Mouse (Mus musculus) left cerebral cortex, adult 11 months (tissue): ENCODE results near the gene Ccl6.

Source experiments
- DNase-seq: peaks from one replicate; pipeline ENCODE4 v3.0.0; 2022; ENCODE audit warnings: low spot score

The Ccl6 gene

GRCm38 (mm10) chr11:83595669-83596455, 3.0 kb upstream of the Ccl6 start:
- no peak for DNase-seq

GRCm38 (mm10) chr11:83593453-83593852, 566 bp upstream of the Ccl6 start:
- DNase-seq = no peak

GRCm38 (mm10) chr11:83584232-83584631, 8.7 kb downstream of the Ccl6 start:
- DNase-seq = no peak

GRCm38 (mm10) chr11:83583450-83583754, 9.5 kb downstream of the Ccl6 start:
- no peak for DNase-seq

GRCm38 (mm10) chr11:83582626-83583449, 10.0 kb downstream of the Ccl6 start:
- no peak for DNase-seq

- no peak for DNase-seq
Measured at GRCm38 (mm10) chr11:83581626-83582610, 11.0 kb downstream of the Ccl6 start.

GRCm38 (mm10) chr11:83580699-83581232, 12.1 kb downstream of the Ccl6 start:
- no peak for DNase-seq

- no peak for DNase-seq
Measured at GRCm38 (mm10) chr11:83578999-83579398, 13.9 kb downstream of the Ccl6 start.

- no peak for DNase-seq
Measured at GRCm38 (mm10) chr11:83578186-83578760, 14.6 kb downstream of the Ccl6 start, which contains the start of gene Ccl9. Ccl9 (minus strand) TSS chr11:83578636.

- no peak for DNase-seq
Measured at GRCm38 (mm10) chr11:83576927-83577555, 15.8 kb downstream of the Ccl6 start.

GRCm38 (mm10) chr11:83572834-83573233, 20.1 kb downstream of the Ccl6 start:
- no peak for DNase-seq

GRCm38 (mm10) chr11:83572223-83572622, 20.7 kb downstream of the Ccl6 start:
- DNase-seq = no peak

GRCm38 (mm10) chr11:83570189-83570588, 22.7 kb downstream of the Ccl6 start:
- no peak for DNase-seq

- DNase-seq = no peak
Measured at GRCm38 (mm10) chr11:83569249-83569648, 23.6 kb downstream of the Ccl6 start.

GRCm38 (mm10) chr11:83568786-83569185, 24.1 kb downstream of the Ccl6 start:
- no peak for DNase-seq

GRCm38 (mm10) chr11:83568061-83568460, 24.8 kb downstream of the Ccl6 start:
- DNase-seq = no peak

- no peak for DNase-seq
Measured at GRCm38 (mm10) chr11:83567311-83567710, 25.6 kb downstream of the Ccl6 start.

GRCm38 (mm10) chr11:83566617-83567016, 26.3 kb downstream of the Ccl6 start:
- no peak for DNase-seq

- DNase-seq = no peak
Measured at GRCm38 (mm10) chr11:83563754-83564153, 29.1 kb downstream of the Ccl6 start.

GRCm38 (mm10) chr11:83562311-83562887, 30.5 kb downstream of the Ccl6 start:
- DNase-seq = no peak

GRCm38 (mm10) chr11:83560405-83560804, 32.5 kb downstream of the Ccl6 start:
- no peak for DNase-seq
